Mouse (Mus musculus): ENCODE results near the gene Col9a2.

GRCm38 (mm10) chr4:121029632-121030031 is 9.6 kb upstream of the Col9a2 start:
- TF ChIP-seq CTCF (IDR thresholded peaks at IDR 0.05; ENCODE audit: low read depth, low read length) (no peak), POLR2A (IDR thresholded peaks at IDR 0.05; ENCODE audit: borderline replicate concordance, low read depth, low read length) (no peak)
